ENCODE assay signal across 13 mouse cellular contexts in the genomic region with DNA sequence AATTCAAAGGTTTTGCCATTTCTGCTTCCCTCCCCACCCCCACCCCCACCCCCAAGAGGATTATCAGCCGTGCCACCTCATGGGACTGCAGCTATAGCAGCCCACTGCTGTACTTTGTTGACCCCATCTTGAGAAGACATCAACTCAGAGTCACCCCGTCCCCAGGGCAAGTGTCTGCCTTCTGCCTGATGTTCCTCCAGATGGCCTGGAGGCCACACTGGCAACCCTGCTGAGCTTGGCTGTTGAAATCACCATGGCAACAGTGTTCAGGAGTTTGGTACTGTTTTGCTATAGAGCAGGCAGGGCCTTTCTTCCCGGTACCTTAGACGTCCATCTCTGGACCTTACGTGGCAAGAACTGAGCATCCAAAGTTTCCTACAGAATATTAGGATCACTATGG.
DNase-seq lines count a peak whose midpoint lies in the region; ATAC-seq and TF ChIP-seq lines count a peak whose summit lies in the region.
"Had no signal": no experiment of that assay in that cellular context is flagged by ENCODE, and none has a peak within 500 bp of the region (broad histone marks: within the 10 kb centered on the region; RNA-seq: fewer than 3 reads in every experiment).

No protein-coding gene starts in this region.

- intact Hi-C loops in gastrocnemius, postnatal 36 days (cut with DNase I), result no loop called here

- H3K9me3 ChIP-seq in embryonic facial prominence, embryonic 12.5 days, result no peaks in the 10 kb centered on the region
- H3K9me3 ChIP-seq in hindbrain, postnatal 0 days (ENCODE audit: low read length), result no peaks in the 10 kb centered on the region
- H3K9me3 ChIP-seq: heart, embryonic 15.5 days; limb, embryonic 15.5 days; stomach, embryonic 15.5 days had no signal

- WGBS in embryonic facial prominence, embryonic 12.5 days, result 45% methylated on average over 5 of the region's 5 CpGs
- 15% methylated on average over 5 of the region's 5 CpGs for WGBS in hindbrain, postnatal 0 days

- peak; percentile 22; the same call in 1 of the 2 replicates for ATAC-seq in embryonic facial prominence, embryonic 12.5 days (ENCODE audit: insufficient number of reproducible peaks, insufficient read depth, low FRiP score, low TSS enrichment)
- peak; percentile 74 for ATAC-seq in hindbrain, postnatal 0 days

- H3K4me2 ChIP-seq in embryonic facial prominence, embryonic 12.5 days (replicated peaks), result no peak overlapping the region
- H3K4me2 ChIP-seq in hindbrain, postnatal 0 days (ENCODE audit: low read depth, low read length), result no peak overlapping the region
- H3K4me2 ChIP-seq: heart, embryonic 15.5 days; limb, embryonic 15.5 days; stomach, embryonic 15.5 days had no signal

- H3K36me3 ChIP-seq in embryonic facial prominence, embryonic 12.5 days, result no peaks in the 10 kb centered on the region
- H3K36me3 ChIP-seq in hindbrain, postnatal 0 days (ENCODE audit: insufficient read depth, low read length), result peaks cover 6% of the 10 kb centered on the region; the same call in 1 of the 2 replicates
- H3K36me3 ChIP-seq: heart, embryonic 15.5 days; limb, embryonic 15.5 days; stomach, embryonic 15.5 days had no signal

- H3K27me3 ChIP-seq in embryonic facial prominence, embryonic 12.5 days, result 0 out of 2 replicates have a peak, but pooled peaks cover 6% of the 10 kb centered on the region
- H3K27me3 ChIP-seq in hindbrain, postnatal 0 days (ENCODE audit: insufficient read depth, low read length), result no peaks in the 10 kb centered on the region
- H3K27me3 ChIP-seq: heart, embryonic 15.5 days; limb, embryonic 15.5 days; stomach, embryonic 15.5 days had no signal

- DNase-seq in layer of hippocampus, postnatal 10 days (ENCODE audit: low spot score in 2 of 2), result peak; percentile 27 to 35
- no peak for DNase-seq in layer of hippocampus, adult 9-10 months (ENCODE audit: low spot score)
- peak; percentile 82 for DNase-seq in hindbrain, postnatal 0 days (ENCODE audit: low spot score)
- peak; percentile 84 for DNase-seq in retina, postnatal 1 day
- no peak for DNase-seq in kidney, adult 18-20 months
- no peak for DNase-seq in gastrocnemius, postnatal 36 days
- DNase-seq in spleen, postnatal 36 days (ENCODE audit: low spot score in 2 of 2), result no peak
- DNase-seq: kidney, postnatal 36 days; lung, postnatal 36 days had no signal

- no peak overlapping the region for H3K27ac ChIP-seq in embryonic facial prominence, embryonic 12.5 days
- H3K27ac ChIP-seq in hindbrain, postnatal 0 days, result no peak overlapping the region
- H3K27ac ChIP-seq: heart, embryonic 15.5 days; limb, embryonic 15.5 days; stomach, embryonic 15.5 days had no signal

- H3K4me3 ChIP-seq in embryonic facial prominence, embryonic 12.5 days, result no peak overlapping the region
- H3K4me3 ChIP-seq in hindbrain, postnatal 0 days (ENCODE audit: low read length), result no peak overlapping the region
- H3K4me3 ChIP-seq: heart, embryonic 15.5 days; limb, embryonic 15.5 days; stomach, embryonic 15.5 days had no signal

- no peak for TF ChIP-seq CTCF in hindbrain, postnatal 0 days (IDR thresholded peaks at IDR 0.05; ENCODE audit: low read depth)

- H3K9ac ChIP-seq in embryonic facial prominence, embryonic 12.5 days, result no peak overlapping the region
- H3K9ac ChIP-seq in hindbrain, postnatal 0 days (replicated peaks; ENCODE audit: low read length), result no peak overlapping the region
- H3K9ac ChIP-seq: heart, embryonic 15.5 days; limb, embryonic 15.5 days; stomach, embryonic 15.5 days had no signal

- 0 out of 2 replicates have a peak, but pooled peaks cover 4% of the 10 kb centered on the region for H3K4me1 ChIP-seq in embryonic facial prominence, embryonic 12.5 days
- H3K4me1 ChIP-seq in hindbrain, postnatal 0 days (ENCODE audit: insufficient read depth, low read length), result peaks cover 19% of the 10 kb centered on the region
- H3K4me1 ChIP-seq: heart, embryonic 15.5 days; stomach, embryonic 15.5 days had no signal

Comparison
In these comparisons a context has a peak if more than half of its experiments do, and no peak if none do; other contexts are left out.
1. DNase-seq: peak in layer of hippocampus, postnatal 10 days (2 of 2), hindbrain, postnatal 0 days (single experiment) and retina, postnatal 1 day (single experiment); none in layer of hippocampus, adult 9-10 months (single experiment), kidney, adult 18-20 months (single experiment), gastrocnemius, postnatal 36 days (0 of 2) and spleen, postnatal 36 days (0 of 2).